Mouse (Mus musculus): ENCODE measurements around the gene Gm10073. TPM values are rescaled to one million over a fixed set of nuclear protein-coding genes. Genes with fewer than 3 reads are reported as not detected.
"Not testable (repeated sequence)": the region's sequence is repeated elsewhere in the genome, so short reads cannot be mapped to it uniquely, and the experiment has no call there.

Gene Gm10073
- total RNA-seq, 2 experiments from 2014 or later = 92.1 to 97.0 TPM

DNA sequence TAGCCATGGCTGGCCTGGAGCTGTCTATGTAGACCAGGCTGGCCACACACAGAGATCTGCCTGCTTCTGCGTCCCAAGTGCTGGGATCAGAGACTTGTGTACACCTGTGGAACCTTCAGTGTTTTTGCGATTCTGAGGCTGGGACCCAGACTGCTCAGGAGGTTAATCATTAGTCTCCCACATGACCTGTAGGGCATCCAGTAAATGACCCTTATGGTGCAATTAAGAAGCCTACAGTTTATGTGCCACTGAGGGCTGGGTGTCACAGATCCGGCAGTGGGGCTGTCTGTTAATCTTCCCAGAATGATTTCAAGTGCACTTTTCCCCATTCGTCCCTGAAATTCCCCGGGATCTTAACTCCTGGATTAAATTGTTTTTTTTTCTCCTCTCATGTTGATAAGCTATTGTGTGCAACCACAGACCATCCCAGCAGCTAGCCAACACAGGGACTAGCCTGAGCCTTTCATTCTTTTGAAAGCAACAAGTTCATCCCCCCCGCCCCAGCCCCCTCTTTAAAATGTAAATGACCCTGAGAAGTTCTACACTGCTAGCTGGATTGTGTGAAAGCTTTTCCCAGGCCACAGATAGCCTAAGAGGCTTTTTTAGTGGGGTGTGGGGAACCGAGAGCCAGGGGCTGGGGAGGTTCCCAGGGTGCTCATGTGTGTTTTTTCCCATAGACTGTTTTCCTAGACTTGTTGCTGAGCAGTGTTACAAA lies 26.2 kb upstream of the Gm10073 start:
- DNase-seq = no peak

DNA sequence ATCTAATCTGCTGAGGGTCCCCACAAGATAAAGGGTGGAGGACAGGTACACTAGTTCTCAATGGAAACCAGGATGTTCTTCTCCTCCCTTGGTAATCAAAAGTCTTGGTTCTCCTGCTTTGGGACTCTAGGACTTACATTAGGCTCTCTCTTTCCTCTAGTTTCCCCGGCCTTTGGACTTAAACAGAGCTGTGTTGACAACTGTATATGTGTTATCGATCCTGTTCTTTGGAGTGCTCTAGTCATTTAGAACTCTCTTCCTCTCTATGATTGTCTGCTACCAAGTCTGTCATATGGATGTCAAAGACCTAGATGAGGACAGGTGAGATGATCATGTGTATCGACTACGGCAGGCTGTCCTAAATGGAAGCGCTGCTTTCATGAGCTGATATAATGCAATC lies 23.8 kb upstream of the Gm10073 start:
- DNase-seq = no peak

DNA sequence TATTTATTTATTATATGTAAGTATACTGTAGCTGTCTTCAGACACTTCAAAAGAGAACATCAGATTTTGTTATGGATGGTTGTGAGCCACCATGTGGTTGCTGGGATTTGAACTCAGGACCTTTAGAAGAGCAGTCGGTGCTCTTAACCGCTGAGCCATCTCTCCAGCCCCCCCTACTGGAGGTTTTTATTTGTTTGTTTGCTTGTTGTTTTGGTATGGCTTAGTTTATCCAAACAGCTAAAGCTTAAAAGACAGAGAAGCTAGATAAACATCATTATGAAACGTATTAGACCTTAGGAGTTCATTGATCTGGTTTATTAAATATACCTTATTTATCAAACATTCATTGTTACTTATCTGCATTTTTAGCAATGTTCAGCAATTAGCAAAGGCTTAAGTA lies 22.4 kb upstream of the Gm10073 start:
- DNase-seq = not testable (repeated sequence)

DNA sequence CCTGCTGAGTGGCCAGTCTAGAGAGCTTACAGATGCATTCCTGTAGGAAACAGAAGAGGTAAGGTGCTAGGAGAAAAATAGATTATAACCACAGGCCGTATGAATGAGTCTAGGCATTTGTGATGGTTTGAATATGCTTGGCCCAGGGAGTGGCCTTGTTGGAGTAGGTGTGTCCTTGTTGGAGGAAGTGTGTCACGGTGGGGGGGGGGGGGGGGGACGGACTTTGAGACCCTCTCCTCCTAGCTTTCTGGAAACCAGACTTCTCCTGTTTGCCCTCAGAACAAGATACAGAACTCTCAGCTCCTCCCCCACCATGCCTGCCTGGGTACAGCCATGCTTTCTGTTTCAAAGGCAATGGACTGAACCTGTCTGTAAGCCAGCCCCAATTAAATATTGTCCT lies 19.2 kb upstream of the Gm10073 start:
- DNase-seq = no peak

DNA sequence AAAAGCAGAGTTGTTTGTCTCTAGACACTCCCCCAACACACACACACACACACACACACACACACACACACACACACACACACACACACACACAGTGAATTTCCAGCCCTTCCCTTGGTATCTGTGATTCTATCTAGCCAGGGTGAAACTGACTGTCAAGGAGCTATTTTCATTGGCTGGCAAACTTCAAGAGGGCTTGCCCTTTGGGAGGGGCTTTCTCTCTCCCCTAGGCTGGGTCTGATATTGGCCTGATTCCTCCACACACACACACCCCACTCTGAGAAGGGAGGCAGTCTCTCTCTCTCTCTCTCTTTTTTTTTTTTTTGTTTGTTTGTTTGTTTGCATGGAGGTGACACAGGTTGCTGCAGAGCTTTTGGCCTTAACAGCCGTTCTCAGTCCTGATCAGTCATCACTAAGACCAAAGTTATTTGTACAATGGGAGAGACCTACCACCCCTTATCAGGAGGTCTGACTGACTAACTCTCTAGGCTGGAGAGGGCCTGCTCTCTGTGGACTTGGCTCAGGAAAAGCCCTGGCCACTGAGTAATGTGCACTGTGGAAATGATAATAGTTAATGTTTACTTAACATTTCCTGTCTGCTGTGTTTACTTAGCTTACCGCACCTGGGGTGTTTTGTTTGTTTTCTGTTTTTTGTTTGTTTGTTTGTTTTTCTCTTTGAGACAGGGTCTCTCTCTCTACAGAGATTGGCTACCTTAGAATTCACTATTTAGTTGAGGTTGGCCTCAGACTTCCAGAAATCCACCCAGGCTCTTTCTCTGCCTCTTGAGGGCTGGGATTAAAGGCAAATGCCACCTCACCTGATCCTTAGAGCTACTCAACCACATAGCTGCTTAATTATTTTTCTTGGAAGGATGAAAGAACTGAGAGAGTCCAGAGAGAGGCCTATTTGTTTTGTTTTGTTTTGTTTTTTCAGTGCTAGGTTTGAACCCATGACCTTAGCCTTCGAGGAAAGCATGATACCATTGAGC lies 15.5 kb upstream of the Gm10073 start:
- no peak for DNase-seq

DNA sequence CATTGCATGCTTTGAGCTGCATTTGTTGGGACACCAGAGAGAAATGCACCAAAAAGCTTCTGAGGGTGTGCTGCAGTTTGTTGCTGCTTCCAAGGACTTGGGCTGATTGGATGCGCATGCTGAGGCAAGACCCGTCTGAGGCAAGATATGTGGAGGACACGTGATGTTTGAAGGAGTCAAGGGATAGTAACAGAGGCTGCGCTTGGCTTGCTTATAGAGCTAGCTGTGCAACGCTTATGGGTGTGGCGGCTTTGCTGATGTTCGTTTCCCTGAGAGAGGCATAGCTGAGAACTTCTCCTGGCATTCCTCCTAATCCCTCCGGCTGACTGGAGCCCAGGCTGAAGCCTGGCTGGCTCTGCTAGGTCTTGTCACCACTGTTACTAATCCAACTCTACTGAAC lies 13.6 kb upstream of the Gm10073 start:
- no peak for DNase-seq

DNA sequence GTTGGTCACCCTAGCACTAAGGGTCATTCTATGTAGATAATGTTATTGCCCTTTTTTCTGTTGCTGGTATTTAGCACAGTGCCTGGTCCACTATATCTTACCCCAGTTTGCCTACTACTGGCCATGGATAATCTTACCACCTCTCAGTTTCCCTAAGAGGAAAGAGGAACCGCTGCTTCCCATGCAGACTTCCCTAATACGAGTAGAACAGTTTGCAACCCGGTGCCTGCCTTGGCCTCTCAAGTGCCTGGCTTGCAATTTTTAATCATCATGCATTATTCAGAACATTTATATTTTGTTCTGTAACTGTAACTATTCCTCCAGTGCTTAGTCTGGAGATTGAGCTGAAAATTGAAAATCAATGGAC lies 12.4 kb upstream of the Gm10073 start:
- DNase-seq = no peak

DNA sequence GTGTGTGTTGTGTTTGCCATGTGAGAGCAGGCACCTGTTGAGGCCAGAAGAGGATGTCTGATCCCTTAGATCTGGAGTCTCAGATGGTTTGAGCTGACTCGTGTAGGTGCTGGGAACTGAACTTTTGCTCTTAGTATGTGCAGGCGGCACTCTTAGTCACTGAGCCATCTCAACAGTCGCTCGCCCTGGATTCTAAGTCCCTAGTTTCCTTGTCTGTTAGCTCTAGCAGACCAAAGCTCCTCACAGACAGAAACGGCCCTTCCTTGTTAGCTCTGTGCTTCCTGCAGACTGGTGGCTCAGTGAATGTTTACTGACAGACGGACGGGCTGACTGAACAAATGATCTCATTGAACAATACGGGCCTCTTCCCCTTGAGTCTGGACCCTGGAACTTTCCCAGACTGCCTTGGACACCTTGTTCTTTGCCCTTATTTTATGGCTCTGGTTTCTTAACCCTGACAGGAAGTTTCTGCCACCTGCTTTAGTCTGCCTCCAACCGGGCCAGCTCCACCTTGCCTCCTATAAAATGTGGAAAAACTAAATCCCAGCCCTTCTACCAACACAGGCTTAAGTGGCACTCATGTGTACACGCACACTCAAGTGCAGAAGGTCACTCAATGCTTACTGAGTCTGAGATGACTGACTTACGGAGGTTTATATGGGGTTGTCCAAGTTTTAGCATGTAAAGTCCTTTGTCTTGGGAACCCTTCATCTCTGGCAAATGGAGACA lies 11.8 kb upstream of the Gm10073 start:
- DNase-seq = no peak

DNA sequence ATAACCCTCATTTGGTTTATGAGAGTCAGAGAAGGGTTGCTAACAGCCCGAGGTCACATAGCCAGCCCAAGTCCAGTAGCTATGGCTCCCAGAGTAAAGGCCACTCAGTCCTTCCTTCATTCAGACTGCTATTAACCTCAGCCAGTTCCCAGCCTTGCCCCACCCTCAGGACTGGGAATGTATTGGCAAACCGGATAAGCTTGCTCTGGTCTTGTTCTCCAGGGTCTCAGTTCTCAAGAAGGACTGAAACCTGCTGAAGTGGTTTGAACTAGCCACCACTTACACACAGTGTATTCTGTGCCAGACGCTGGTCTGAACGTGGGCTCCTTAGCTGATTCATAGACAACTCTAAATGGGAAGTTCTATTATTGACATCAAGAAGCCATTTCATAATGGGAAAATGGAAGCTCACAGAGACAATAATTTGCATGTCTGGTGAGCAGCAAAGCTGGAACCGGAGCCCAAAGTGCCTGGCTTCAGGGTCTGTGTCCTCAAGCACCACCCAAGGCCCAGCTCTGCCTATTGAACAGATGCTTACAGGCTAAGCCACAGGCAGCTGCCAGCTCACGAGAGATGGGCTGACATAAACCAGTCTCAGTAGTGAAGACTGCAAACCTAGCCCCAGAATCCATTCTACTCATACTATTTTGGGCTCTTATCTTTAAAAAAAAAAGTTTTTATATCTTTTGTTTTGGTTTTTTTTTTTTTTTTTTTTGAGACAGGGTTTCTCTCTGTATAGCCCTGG lies 8.3 kb upstream of the Gm10073 start:
- DNase-seq = no peak

DNA sequence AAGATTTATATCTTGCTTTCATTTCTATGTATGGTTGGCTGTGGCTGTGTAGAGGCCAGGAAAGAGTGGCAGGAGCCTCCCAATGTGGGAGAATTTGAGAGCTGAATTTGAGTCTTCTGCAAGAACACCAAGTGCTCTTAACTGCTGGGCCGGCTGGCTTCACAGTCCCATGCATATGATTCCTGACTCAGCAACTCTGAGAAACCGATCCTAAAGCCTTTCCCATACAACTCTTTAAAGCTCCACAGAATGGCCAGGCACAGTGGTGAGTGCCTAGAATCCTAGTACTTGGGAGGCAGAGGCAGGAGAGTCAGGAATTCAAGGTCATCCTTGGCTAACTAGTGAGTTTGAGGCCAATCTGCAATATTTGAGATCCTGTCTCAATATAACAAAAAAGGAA lies 6.2 kb upstream of the Gm10073 start:
- DNase-seq = no peak

DNA sequence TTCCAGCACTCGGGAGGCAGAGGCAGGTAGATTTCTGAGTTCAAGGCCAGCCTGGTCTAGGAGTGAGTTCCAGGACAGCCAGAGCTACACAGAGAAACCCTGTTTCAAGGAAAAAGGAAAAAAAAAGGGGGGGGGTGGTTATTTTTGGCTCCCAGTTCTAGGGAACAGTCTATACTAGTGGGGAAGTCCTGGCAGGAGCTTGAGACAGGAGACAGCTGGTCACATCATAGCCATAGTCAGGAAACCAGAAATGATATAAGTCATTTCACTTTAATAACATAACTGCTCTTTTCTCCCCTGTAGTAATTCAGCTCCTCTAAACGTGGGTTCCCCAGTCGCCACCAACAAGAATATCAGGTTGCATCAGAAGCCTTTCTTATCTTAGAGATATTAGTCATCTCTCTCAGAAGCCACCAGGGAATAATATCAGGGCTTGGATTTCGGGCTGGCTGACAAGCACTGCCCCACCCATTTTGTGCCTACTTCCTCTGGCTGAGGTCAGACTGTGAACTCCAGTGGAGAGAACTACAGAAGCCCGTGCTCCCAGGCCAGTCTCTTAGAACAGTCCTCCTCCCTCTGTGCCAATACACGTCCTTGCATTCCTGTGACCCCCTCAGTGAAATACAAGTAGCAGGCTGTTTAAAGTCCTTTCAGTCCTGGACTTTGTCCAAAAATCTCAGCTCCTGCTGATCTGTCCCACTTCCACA lies 3.7 kb upstream of the Gm10073 start:
- DNase-seq = peak; percentile 26

DNA sequence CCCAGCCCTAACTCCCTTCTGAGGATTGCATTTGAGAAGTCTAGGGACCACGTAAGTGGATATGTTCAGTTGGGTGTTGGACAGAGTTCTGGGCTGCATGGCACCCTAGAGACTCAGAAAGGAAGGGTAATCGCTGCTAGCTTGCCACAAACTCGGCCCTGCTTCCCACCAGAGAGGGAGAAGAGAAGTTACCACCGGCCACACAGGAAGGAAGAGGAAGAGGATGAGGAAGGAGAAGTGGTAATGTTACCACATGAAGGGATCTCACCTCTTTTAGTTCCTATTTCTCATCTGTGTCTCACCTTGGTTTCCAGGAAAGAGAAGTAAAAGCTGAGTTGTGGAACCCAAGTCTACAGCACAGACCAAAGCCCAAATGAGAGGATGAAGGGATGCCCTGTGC lies 1.0 kb upstream of the Gm10073 start:
- DNase-seq = no peak

DNA sequence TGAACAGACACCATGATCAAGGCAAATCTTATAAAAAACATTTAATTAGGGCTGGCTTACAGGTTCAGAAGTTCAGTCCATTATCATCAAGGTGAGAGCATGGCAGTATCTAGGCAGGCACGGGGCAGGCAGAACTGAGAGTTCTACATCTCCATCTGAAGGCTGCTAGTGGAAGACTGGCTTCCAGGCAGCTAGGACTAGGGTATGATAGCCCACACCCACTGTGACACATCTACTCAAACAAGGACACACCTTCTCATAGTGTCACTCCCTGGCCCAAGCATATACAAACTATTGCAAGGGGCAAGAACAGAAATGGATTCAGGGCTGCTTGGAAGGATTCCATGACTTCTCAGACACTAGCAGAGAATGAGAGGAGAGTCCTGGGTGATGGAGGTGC lies 1.1 kb downstream of the Gm10073 start:
- not testable (repeated sequence) for DNase-seq

DNA sequence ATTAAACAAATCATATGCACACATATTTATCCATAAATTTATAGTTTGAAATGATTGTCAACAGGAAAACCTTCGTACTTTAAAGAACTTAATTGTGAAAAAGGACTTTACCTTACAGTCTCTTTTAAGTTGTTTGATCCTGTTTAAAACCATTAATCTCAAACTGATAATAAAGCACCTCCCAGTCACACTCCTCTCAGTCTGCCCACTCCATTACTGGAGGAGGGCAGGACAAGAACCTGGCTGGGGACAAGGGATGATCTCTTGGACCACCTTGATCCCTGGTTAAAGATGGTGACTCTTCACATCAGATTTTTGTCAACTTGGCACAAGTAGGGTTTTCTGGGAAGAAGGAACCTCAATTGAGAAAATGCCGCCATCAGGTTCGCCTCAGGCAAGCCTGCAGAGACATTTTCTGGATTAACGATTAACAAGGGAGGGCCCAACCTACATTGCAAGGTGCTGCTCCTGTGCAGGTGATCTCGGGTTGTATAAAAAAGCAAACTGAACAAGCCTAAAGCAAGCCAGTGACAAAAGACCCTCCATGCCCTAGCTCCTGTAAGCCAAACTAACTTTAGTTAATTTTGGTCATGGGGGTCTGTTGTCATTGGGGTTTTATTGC lies 1.6 kb downstream of the Gm10073 start:
- no peak for DNase-seq

DNA sequence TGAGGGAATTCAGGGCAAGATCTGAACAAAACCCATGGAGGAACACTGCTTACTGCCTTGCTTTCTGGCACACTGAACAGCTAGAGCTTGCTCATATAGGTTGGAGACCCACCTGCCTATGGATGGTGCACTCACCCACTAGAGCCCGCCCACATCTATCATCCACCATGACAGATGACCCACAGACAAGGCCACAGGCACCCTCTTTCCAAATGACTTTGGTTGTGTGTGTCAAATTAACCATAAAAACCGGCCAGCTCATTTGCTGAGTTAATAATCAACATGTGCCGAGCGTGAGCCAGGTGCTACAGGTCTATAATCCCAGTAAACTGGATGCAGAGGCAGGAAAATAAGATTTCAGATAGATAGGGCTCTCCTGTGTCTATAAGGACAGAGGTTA lies 2.9 kb downstream of the Gm10073 start:
- no peak for DNase-seq

DNA sequence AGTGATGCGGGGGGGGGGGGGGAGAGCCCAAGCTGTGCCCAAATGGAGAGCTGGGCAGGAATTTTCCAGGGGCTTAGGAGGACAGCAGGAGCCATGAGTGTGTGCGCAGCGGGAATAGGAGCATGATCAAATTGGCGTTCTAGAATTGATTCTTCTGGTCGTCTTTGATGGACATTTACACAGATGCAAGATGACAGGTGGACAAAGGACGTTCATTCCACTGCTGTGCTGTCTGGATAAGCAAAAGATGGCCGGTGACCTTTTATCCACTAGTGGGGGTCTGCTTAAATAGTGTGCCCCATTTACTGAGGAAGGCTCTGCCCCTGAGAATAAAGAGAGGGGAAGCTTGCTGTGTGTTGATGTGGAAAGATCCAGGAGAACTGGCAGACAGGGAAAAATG lies 4.3 kb downstream of the Gm10073 start:
- no peak for DNase-seq

DNA sequence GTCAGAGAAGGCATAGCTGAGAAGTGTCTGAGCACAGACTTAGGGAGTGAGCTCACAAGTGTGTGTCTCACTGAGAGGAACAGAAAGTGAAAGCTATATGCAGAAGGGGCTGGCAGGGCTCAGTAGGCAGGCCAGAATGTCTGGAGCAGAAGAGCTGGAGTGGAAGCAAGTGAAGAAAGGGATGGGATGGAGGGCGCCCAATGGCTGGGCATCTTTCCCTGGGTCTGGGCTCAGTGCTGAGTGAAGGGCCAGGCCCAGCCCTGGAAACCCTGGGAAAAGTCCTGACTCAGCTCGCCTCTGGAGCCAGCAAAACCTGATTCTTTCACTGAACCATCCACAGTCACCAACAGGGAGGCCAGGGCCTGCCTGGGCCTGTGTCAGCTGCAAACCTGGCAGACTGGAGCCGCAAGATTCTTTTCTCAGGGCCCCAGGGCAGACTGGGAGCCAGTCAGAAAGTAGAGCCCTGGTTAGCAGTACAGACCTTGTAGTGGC lies 9.5 kb downstream of the Gm10073 start:
- peak; percentile 24 for DNase-seq

DNA sequence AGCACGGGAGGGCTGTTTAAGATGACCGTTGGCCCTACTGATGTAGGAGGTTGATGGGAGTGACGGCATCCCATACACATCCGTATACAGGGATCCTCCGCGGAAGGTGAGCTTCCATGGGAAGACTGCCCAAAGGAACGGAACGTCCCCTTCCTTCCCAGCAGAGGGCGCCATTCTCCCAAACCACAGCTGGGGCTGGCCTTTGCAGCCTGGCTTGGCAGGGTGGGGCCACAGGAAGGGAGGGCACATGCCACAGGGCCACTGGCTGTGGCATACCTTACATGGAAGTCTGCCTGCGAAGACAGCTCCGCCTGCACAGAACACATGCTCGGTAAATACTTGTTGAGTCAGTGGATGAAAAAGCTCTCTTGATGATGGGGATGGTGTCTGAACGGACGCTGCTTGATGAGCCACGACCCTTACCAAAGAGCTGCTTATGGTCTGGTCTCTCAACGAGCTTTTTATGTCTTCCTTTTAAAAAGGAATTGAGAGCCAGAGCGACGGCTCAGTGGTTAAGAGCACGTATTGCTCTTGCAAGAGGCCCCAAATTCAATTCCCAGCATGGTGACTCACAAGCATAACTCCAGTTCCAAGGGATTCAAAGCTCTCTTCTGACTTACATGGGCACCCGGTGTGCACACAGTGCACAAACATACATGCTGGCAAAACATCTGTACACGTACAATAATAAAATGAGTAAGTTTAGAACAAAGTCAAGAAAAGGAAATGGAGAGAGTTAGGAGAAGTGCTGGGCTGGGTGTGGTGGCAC lies 12.0 kb downstream of the Gm10073 start:
- peak; percentile 69 for DNase-seq

DNA sequence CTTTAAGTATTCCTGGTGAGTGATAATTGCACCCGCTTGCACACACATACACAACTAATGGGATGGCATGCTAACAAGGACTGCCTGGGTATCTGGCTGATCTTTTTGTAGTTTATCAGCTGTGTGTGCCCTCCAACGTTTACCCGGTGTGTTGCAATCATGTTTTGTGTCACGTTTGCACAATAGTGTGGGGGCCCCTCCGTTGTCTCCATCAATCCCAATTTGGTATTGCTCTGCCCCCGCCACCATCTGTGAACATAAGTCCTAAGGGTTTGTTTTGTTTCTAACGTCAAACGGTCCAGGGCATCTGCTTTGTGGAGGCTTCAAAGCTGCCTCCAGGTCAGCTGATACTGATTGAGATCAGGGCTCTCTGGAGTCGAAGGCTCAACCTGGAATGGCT lies 13.4 kb downstream of the Gm10073 start:
- no peak for DNase-seq

DNA sequence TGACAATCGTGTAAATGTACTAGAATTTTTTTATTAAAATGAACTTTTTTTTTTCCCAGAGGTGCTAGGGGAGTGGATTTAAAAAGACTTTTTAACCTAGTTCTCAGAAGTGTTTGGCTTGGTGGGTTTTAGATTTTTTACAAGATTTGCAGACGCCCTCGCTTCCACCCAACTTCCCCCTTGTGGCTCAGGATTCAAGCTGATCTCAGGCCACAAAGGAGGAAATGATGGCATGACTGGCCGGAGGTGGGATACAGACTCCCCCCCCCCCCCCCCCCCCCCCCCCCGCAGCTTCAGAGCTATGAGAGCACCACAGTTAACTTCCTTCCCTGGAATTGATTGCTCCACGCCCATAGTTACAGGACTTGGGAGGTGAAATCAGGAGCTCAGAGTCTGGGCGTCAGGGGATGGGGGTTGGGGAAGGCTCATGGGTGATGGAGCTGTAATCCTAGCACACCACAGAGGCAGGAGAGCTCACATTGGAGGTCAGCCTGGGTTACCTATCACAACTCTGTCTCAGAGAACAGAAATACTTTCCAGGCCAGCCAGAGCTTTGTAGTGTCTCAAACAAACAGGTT lies 17.1 kb downstream of the Gm10073 start:
- DNase-seq = no peak
